Mouse (Mus musculus) heart, embryonic 14.5 days (tissue): Measurements from ENCODE around the gene Arap2. TPM values are rescaled to one million over a fixed set of nuclear protein-coding genes. Genes with fewer than 3 reads are reported as not detected.

Experiments
- ATAC-seq: fragments of 200-750 bp; cut with Nextera tagmentation; 2 replicates; pipeline ENCODE4 v1.8.0; 2017; ENCODE audit warnings: low read depth, moderate TSS enrichment; ENCODE audit not compliant: insufficient number of reproducible peaks, insufficient read depth, low FRiP score
- H3K27ac ChIP-seq, 2 experiments: fragments of 200-500 bp in 1 of 2; fragments of 300-500 bp in 1 of 2; sonication (generic) in 1 of 2; replicated peaks in 1 of 2; 2 replicates each; pipeline ENCODE4 v1.5.1; 2012 to 2014; ENCODE audit warnings: low read depth in 2 of 2, low read length in 2 of 2, control low read depth in 1 of 2, mild to moderate bottlenecking in 1 of 2, mixed read lengths in 1 of 2; ENCODE audit not compliant: control insufficient read depth in 1 of 2, insufficient read depth in 1 of 2
- H3K27me3 ChIP-seq: fragments of 300-500 bp; sonication (generic); 2 replicates; pipeline ENCODE4 v1.6.1; 2014; ENCODE audit warnings: mild to moderate bottlenecking, low read length, control low read depth; ENCODE audit not compliant: control insufficient read depth, insufficient read depth
- H3K36me3 ChIP-seq: fragments of 300-500 bp; sonication (generic); 2 replicates; pipeline ENCODE4 v1.6.1; 2014; ENCODE audit warnings: mild to moderate bottlenecking, control low read depth, low read length, mixed read lengths; ENCODE audit not compliant: control insufficient read depth, insufficient read depth
- H3K4me1 ChIP-seq, 2 experiments: fragments of 200-500 bp in 1 of 2; fragments of 300-500 bp in 1 of 2; sonication (generic) in 1 of 2; 2 replicates each; pipeline ENCODE4 v1.6.1; 2012 to 2014; ENCODE audit warnings: low read length in 2 of 2, control low read depth in 1 of 2, mixed read lengths in 1 of 2; ENCODE audit not compliant: control insufficient read depth in 2 of 2, insufficient read depth in 2 of 2
- H3K4me2 ChIP-seq: fragments of 300-500 bp; sonication (generic); 2 replicates; pipeline ENCODE4 v1.6.1; 2014; ENCODE audit warnings: mild to moderate bottlenecking, low read length
- H3K4me3 ChIP-seq, 2 experiments: fragments of 200-500 bp in 1 of 2; fragments of 300-500 bp in 1 of 2; sonication (generic) in 1 of 2; 2 replicates each; pipeline ENCODE4 v1.5.1; 2012 to 2014; ENCODE audit warnings: low read length in 2 of 2, mild to moderate bottlenecking in 2 of 2, control low read depth in 1 of 2, low read depth in 1 of 2, moderate library complexity in 1 of 2; ENCODE audit not compliant: control insufficient read depth in 1 of 2, insufficient read depth in 1 of 2
- H3K9ac ChIP-seq: fragments of 300-500 bp; sonication (generic); 2 replicates; pipeline ENCODE4 v1.6.1; 2014; ENCODE audit warnings: mild to moderate bottlenecking, low read length
- H3K9me3 ChIP-seq: fragments of 300-500 bp; sonication (generic); 2 replicates; pipeline ENCODE4 v1.6.1; 2016; ENCODE audit warnings: low read length, control low read depth; ENCODE audit not compliant: control insufficient read depth
- WGBS: fragments of 180-500 bp; shearing (Covaris S2); extraction: QIAGEN DNeasy Blood & Tissue Kit; methylation state at CpG from one replicate; pipeline ENCODE4 v1.1.7; 2014; 5-methylcytosine and 5-hydroxymethylcytosine counted together
- polyA plus RNA-seq: library from polyadenylated mRNA; unstranded; fragments of >200 nt; fragmentation: Nextera tagmentation; extraction: Ambion mirVana; gene quantifications from 2 replicates; pipeline ENCODE4 v1.2.1, GENCODE M21; 2014

The Arap2 gene
- 2.9 and 4.9 TPM in 2 replicates for polyA plus RNA-seq

DNA sequence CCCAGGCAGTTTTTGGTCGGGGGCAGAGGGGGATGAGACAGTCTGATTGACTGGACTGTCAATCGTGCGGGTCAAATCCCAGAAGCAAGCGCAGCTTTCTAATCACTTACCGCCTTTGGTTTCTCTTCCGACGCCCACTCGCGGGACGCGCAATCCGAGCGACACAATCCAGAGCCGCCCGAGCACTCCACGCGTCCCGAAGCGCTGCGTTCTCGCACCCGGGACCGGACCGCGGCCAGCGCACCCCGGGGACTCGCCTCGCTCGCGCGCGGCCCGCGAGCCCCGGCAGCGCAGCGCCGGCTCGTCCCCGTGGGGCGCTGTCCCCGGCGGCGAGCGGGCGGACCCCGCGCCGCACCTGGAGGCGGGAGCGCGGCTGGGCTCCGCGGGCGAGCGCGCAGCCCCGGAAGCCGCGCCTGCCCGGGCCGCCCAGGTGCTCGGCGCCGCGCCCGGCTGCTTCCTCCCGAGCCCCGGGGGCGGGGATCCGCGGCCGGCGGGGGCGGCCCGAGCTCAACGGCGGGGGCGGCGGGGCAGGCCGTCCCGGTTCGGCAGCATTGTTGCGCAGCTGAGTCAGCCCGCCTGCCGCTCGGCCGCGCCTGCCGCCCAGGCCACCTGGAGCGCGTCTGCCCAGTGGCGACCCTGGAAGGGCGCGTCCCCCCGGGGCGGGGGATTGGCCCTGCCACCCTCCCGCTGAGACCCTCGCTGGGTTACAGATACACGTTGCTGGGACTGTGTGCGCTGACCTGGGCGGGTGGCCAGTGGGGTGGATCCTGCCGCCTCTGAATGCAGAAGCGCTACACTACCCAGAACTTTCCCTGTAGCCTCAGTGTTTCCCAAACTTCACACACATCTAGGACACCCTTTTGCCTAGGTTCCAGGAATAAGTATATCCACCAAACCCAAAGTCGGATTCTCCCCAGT is at the start of gene Arap2:
TSS of gene Arap2 (minus strand) at position 376 of the 918 bp plus-strand sequence.
- peaks cover 7 to 15% of the 10 kb centered on the region in 2 experiments for H3K4me1 ChIP-seq
- H3K9me3 ChIP-seq, result no peaks in the 10 kb centered on the region
- H3K4me3 ChIP-seq, result peak within 1 kb of the TSS; percentile 69 to 87
- no peaks in the 10 kb centered on the region for H3K27me3 ChIP-seq
- no peaks in the 10 kb centered on the region for H3K36me3 ChIP-seq
- H3K27ac ChIP-seq, result 0 out of 4 replicates have a peak within 1 kb of the TSS, but pooled peaks of 1 of the 2 experiments have one; percentile 2
- H3K9ac ChIP-seq, result peak within 1 kb of the TSS; percentile 76
- peak; percentile 85 for ATAC-seq
- H3K4me2 ChIP-seq, result peak within 1 kb of the TSS; percentile 74
- under 1% methylated on average over 95 of the region's 106 CpGs for WGBS

DNA sequence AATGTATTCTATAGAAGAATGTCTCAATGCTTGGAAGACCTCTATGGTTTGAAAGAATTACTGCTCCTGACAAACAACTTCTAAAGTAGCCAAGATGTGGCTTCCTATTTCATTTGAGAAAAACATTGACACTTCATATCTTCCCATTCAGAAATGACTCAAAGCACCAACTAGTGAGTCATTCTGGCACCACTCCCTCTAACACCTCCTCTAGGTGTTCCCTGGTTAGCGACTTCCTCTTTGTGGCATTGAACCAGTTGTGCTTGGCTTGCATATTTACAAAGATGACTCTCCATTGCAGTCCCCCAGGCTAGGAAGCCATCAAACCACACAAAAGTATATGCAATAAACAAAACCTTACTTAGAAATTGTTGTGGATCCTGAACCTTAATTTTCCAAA is 49.8 kb upstream of the Arap2 start:
- Histone ChIP-seq H3K36me3 (no peaks in the 10 kb centered on the region), H3K27ac (no peak overlapping the region), H3K4me1 (no peaks in the 10 kb centered on the region), H3K4me3 (no peak overlapping the region), H3K27me3 (no peaks in the 10 kb centered on the region), H3K9me3 (no peaks in the 10 kb centered on the region), H3K4me2 (no peak overlapping the region), H3K9ac (no peak overlapping the region)
- ATAC-seq, result no peak
- WGBS, result 67% methylated on average over 1 of the region's 1 CpGs

DNA sequence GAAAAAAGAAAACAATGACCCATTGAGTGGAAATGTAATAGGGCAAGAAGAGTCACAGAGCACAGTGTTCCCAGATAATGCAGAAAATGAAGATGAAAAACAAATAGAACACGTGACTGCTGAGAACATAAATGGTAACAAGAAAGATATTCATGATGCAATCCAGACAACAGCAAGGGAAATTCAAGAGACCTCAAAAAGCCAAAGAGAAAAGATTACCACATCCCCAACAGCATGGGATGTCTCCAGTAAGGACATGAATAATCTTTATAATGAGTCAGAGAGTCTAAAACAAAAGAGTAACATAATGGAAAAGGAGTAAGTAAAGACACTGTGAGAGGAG is 48.1 kb upstream of the Arap2 start:
- H3K36me3 ChIP-seq, result no peaks in the 10 kb centered on the region
- H3K27me3 ChIP-seq, result no peaks in the 10 kb centered on the region
- H3K9ac ChIP-seq, result no peak overlapping the region
- ATAC-seq, result no peak
- no peaks in the 10 kb centered on the region for H3K4me1 ChIP-seq
- no peaks in the 10 kb centered on the region for H3K9me3 ChIP-seq
- no peak overlapping the region for H3K4me2 ChIP-seq
- H3K27ac ChIP-seq, result no peak overlapping the region
- WGBS, result 69% methylated on average over 1 of the region's 1 CpGs
- H3K4me3 ChIP-seq, result no peak overlapping the region

DNA sequence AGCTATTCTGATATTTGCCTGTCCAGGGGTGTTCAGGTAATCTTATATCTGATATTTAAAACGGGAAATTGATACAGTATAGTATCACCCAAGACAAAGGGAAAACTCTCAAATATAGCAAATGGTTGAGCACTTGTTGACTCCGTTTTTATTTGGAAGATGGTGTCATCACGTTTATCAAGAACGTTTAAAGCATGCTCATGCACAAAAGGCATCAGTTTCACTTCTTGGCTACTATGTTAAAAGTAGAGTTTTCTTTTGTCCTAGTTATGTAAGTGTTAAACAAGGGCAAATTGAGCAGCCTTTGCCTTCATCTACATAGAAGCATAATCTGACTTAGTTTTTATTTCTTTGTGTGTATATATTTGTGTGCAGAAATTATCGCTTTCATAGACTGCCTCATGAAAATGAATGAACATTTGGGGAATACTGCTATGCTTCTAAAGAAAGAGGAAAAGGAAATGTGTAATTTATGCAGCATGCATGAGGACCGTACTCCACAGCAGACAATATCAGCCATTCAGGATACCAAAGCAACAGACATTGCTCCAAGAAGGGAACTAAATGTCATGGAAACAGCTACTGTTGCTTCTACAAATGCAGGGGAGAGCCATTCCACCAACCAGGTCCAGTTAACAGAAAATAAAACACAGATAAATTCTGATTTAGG is 47.6 kb upstream of the Arap2 start, which contains the start of gene Dthd1:
TSS of gene Dthd1 (plus strand) at position 422 of the 670 bp plus-strand sequence.
- WGBS, result 73% methylated on average over 6 of the region's 6 CpGs
- no peaks in the 10 kb centered on the region for H3K4me1 ChIP-seq
- no peak within 1 kb of the TSS for H3K27ac ChIP-seq
- H3K4me3 ChIP-seq, result no peak within 1 kb of the TSS
- 0 out of 2 replicates have a peak, but pooled peaks cover 2% of the 10 kb centered on the region for H3K9me3 ChIP-seq
- H3K9ac ChIP-seq, result no peak within 1 kb of the TSS
- no peaks in the 10 kb centered on the region for H3K36me3 ChIP-seq
- ATAC-seq, result no peak
- no peak within 1 kb of the TSS for H3K4me2 ChIP-seq
- no peaks in the 10 kb centered on the region for H3K27me3 ChIP-seq

DNA sequence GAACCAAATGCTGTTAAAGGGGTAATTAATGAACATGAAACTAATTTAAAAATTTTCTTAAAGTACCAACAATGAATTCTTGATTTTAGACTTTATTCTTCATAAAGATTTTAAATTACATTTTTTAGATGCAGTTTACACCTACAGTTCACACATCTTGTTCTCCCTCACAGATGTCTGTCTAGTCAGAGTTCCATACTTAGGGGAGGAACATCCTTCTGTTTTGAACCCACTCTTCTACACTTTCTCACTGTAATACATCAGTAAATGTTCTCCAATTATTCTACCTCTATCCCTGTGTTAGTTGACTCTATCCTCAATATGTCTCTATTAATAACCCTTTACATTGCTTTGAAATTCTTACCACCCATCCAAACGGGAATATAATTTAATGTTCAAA is 26.8 kb upstream of the Arap2 start:
- Histone ChIP-seq H3K4me2 (no peak overlapping the region), H3K27ac (no peak overlapping the region), H3K4me1 (no peaks in the 10 kb centered on the region), H3K9me3 (no peaks in the 10 kb centered on the region), H3K27me3 (no peaks in the 10 kb centered on the region), H3K4me3 (no peak overlapping the region), H3K9ac (no peak overlapping the region), H3K36me3 (no peaks in the 10 kb centered on the region)
- no peak for ATAC-seq
- 85% methylated on average over 1 of the region's 1 CpGs for WGBS

DNA sequence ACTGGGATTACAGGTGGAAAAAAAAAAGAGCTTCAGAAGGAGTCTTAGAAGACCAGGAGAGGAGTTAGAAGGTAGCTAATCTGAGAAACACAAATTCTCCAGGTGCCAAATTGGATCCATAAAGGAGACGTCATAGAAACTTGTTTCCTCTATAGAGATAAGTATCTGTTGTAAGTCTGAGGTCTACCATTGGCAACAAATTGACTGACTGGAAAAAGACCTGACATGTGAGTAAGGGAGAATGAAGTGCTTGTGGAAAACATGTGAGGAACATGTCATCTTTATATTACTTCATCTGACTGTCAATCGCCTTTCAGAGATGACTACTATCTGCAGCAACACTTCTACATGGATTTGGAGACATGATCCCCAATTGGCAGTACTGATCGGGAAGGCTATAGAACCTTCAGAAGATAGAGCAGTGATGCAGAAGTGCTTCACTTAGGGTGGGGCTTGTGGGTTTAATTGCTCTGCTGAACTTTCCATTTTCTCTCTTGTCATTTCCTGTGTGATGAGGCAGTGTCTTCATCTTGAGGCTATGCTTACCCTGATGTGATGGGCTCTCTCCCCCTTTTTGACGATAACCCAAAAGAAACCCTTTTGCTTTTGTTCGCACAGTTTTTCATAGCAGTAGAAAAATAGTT is 25.1 kb upstream of the Arap2 start:
- no peak overlapping the region for H3K4me3 ChIP-seq
- no peak overlapping the region for H3K4me2 ChIP-seq
- no peak overlapping the region for H3K27ac ChIP-seq
- 0 out of 2 replicates have a peak, but pooled peaks cover 4% of the 10 kb centered on the region for H3K9me3 ChIP-seq
- no peak overlapping the region for H3K9ac ChIP-seq
- no peaks in the 10 kb centered on the region for H3K36me3 ChIP-seq
- H3K27me3 ChIP-seq, result no peaks in the 10 kb centered on the region
- H3K4me1 ChIP-seq, result no peaks in the 10 kb centered on the region
- no peak for ATAC-seq
- 85% methylated on average over 5 of the region's 5 CpGs for WGBS

DNA sequence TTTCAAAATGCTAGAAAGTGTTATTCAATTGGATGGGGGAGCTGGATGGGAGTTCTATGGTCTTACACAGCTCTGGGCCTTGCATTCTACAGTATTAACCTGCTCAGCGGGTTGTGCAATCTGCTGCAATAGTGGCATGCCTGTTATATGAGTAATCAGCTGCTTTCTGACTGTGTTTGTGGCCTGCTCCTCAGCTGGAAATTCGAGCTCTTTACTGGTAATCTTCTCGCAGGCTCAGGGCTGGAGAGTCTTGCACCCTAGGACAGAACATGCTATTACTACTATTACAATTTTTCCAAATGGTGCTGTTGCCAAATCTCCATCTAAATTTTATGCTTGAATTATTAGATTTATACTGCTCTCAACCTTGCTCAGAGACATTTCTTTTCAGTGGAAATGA is 20.9 kb upstream of the Arap2 start:
- Histone ChIP-seq H3K4me1 (no peaks in the 10 kb centered on the region), H3K36me3 (no peaks in the 10 kb centered on the region), H3K4me3 (no peak overlapping the region), H3K4me2 (no peak overlapping the region), H3K9ac (no peak overlapping the region), H3K27ac (no peak overlapping the region), H3K9me3 (0 out of 2 replicates have a peak, but pooled peaks cover 4% of the 10 kb centered on the region), H3K27me3 (no peaks in the 10 kb centered on the region)
- 73% methylated on average over 3 of the region's 3 CpGs for WGBS
- no peak for ATAC-seq
